Mouse (Mus musculus) kidney, embryonic 14.5 days (tissue): ENCODE measurements around the gene Kif27. TPM values are rescaled to one million over a fixed set of nuclear protein-coding genes. Genes with fewer than 3 reads are reported as not detected.
"Not testable (repeated sequence)": the region's sequence is repeated elsewhere in the genome, so short reads cannot be mapped to it uniquely, and the experiment has no call there.

ENCODE experiments used
- ATAC-seq: fragments of 200-750 bp; cut with Nextera tagmentation; 2 replicates; pipeline ENCODE4 v1.8.0; 2017; ENCODE audit warnings: moderate number of reproducible peaks, mild to moderate bottlenecking, moderate TSS enrichment, moderate library complexity; ENCODE audit not compliant: low FRiP score, low TSS enrichment
- H3K27ac ChIP-seq: fragments of 300-500 bp; sonication (generic); 2 replicates; pipeline ENCODE4 v1.5.1; 2014; ENCODE audit warnings: low read depth, mild to moderate bottlenecking, low read length, moderate library complexity, mixed read lengths
- H3K27me3 ChIP-seq: fragments of 300-500 bp; sonication (generic); 2 replicates; pipeline ENCODE4 v1.6.1; 2014; ENCODE audit warnings: mild to moderate bottlenecking, low read length; ENCODE audit not compliant: control insufficient read depth, insufficient read depth
- H3K36me3 ChIP-seq: fragments of 300-500 bp; sonication (generic); 2 replicates; pipeline ENCODE4 v1.6.1; 2014; ENCODE audit warnings: low read length, mixed read lengths; ENCODE audit not compliant: control insufficient read depth, insufficient read depth
- H3K4me1 ChIP-seq: fragments of 300-500 bp; sonication (generic); 2 replicates; pipeline ENCODE4 v1.6.1; 2014; ENCODE audit warnings: low read length, mixed read lengths; ENCODE audit not compliant: control insufficient read depth, insufficient read depth
- H3K4me2 ChIP-seq: fragments of 300-500 bp; sonication (generic); replicated peaks from 2 replicates; pipeline ENCODE4 v1.6.1; 2014; ENCODE audit warnings: low read depth, mild to moderate bottlenecking, low read length
- H3K4me3 ChIP-seq: fragments of 300-500 bp; sonication (generic); 2 replicates; pipeline ENCODE4 v1.5.1; 2014; ENCODE audit warnings: mild to moderate bottlenecking, low read length
- H3K9ac ChIP-seq: fragments of 300-500 bp; sonication (generic); 2 replicates; pipeline ENCODE4 v1.6.1; 2014; ENCODE audit warnings: low read depth, mild to moderate bottlenecking, low read length, moderate library complexity
- H3K9me3 ChIP-seq: fragments of 300-500 bp; sonication (generic); 2 replicates; pipeline ENCODE4 v1.6.1; 2016; ENCODE audit warnings: low read length; ENCODE audit not compliant: control insufficient read depth
- WGBS: fragments of 180-500 bp; shearing (Covaris S2); extraction: QIAGEN DNeasy Blood & Tissue Kit; methylation state at CpG from one replicate; pipeline ENCODE4 v1.1.7; 2014; 5-methylcytosine and 5-hydroxymethylcytosine counted together
- polyA plus RNA-seq: library from polyadenylated mRNA; unstranded; fragments of >200 nt; fragmentation: Nextera tagmentation; extraction: Ambion mirVana; gene quantifications from 2 replicates; pipeline ENCODE4 v1.2.1, GENCODE M21; 2014

The Kif27 gene
- 0.80 and 1.2 TPM in 2 replicates for polyA plus RNA-seq

DNA sequence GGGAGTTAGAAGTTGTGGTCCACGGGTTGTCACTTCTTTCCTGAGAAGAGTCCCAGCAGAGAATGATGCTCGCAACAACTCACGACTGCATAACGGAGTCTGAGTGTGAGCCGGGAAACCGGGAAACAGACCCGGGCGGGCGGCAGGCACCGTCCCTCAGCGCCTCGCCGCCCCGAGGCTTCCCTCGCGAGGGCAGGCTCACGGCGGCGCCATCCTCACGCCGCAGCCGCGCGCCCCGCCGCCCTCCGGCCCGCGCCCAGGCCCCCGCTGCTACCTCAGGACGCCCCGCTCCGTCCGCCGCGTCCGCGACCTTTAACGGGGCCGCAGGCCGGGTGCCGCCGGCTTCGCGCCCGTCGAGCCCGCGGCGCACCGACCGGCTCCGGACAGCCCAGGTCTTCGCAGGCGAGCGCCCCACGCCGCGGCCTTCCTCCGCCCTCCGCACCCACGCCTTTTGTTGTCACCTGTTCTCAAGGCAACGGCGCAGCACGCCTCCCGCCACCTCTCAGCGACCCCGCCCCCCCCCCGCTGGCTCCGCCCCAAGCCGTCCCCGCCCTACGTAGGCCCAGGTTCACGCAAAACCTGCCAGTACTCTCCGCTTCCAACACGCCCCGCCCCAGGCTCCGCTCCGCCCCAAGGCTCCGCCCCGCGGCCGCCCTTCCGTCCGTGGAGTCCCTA is at the start of gene Kif27:
TSS of gene Kif27 (minus strand) at position 494 of the 675 bp plus-strand sequence.
- no peaks in the 10 kb centered on the region for H3K9me3 ChIP-seq

DNA sequence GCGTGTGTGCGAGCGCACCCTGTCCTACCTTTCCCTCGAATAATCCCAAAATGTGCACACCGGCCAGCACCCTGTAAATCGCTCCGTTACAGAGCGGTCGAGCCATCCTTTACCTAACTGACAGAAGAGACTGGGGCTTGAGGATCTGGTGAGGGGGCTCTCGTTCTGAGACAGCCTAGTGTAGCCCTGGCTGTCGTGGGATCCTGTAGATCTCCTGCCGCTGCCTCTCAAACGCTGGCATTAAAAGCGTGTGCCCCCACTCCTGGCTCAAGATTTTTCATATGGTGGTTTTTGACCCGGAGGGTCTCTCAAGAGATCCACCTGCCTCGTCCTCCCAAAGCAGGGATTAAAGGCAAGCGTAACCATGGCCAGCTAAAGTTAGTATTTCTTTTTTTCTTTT is 44.3 kb upstream of the Kif27 start, which contains the start of gene Hnrnpk:
TSS of gene Hnrnpk (minus strand) at position 101 of the 400 bp plus-strand sequence.
- 10% methylated on average over 17 of the region's 17 CpGs for WGBS
- H3K4me2 ChIP-seq = peak within 1 kb of the TSS; percentile 56
- not testable (repeated sequence) for H3K27me3 ChIP-seq, H3K36me3 ChIP-seq, ATAC-seq, H3K4me1 ChIP-seq, H3K9me3 ChIP-seq
- peak within 1 kb of the TSS; percentile 100 for H3K9ac ChIP-seq
- H3K27ac ChIP-seq = peak within 1 kb of the TSS; percentile 99
- peak within 1 kb of the TSS; percentile 99 for H3K4me3 ChIP-seq

More for the DNA sequence above, at the start of gene Kif27:
- H3K4me3 ChIP-seq = peak within 1 kb of the TSS; percentile 62
- WGBS = 1% methylated on average over 62 of the region's 85 CpGs
- H3K4me1 ChIP-seq = no peaks in the 10 kb centered on the region
- peak within 1 kb of the TSS; percentile 97 for H3K4me2 ChIP-seq
- no peaks in the 10 kb centered on the region for H3K36me3 ChIP-seq
- no peak within 1 kb of the TSS for H3K27ac ChIP-seq
- peak; percentile 99 for ATAC-seq
- no peaks in the 10 kb centered on the region for H3K27me3 ChIP-seq
- H3K9ac ChIP-seq = peak within 1 kb of the TSS; percentile 67

DNA sequence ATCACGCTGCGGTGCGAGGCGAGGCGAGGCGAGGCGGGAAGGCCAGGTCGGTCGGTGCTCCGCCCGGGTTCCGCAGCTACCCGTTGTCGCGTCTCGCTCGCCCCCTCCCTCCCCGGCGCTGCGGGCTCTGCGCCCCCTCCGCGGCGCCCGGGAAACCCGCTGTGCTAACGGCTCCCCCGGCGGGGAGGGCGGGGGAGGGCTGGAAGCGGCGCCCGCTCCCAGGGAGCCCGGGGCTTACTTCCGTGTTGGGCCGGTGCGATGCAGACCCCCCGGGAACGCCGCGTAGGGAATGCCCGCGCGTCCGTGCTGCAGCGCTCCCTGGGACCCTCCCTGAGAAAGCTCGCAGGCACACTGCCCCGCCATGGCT is 43.8 kb upstream of the Kif27 start:
- 0% methylated on average over 23 of the region's 48 CpGs for WGBS
- peak overlapping the region; percentile 99 for H3K4me3 ChIP-seq
- H3K9ac ChIP-seq = peak overlapping the region; percentile 100
- peaks cover 14% of the 10 kb centered on the region for H3K36me3 ChIP-seq
- H3K9me3 ChIP-seq = no peaks in the 10 kb centered on the region
- peak overlapping the region; percentile 56 for H3K4me2 ChIP-seq
- ATAC-seq = no peak; the same call in 1 of the 2 replicates
- H3K4me1 ChIP-seq = peaks cover 2% of the 10 kb centered on the region; the same call in 1 of the 2 replicates
- peak overlapping the region; percentile 99 for H3K27ac ChIP-seq
- no peaks in the 10 kb centered on the region for H3K27me3 ChIP-seq

DNA sequence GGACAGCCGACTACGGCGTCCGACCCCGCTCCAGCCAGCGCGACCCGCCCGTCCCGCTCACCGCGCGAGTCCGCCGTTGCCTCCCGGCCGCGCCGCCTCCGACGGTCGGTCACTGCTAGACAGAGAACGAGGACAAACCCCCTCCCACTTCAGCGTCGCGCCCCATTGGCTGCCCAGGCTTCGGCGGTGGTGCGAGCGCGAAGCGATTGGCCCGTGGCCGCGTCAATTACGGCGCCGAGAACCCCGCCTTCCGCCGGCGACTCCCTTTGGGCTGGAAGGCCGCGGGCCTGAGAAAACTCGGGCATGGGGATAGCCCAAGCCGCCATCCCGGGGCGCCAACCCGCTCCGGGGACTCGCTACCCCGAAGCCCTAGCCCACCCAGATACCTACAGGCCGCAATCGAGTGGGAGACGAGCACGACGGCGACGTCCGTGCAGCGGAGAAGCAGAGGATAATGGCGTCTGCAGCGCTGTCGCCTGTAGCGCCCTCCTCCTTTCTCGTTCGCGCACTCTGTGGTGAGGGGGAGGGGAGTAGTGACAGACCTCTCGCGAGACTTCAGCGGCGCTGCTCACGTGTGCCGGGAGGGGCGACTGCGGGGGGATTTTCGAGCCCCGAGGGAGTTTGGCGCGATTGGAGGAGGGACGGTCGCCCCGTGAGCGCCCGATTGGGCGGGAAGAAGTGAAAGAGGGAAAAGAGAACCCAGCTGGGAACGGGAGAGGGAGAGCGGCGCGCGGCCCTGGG is 43.3 kb upstream of the Kif27 start, which contains the start of gene Rmi1:
TSS of gene Rmi1 (plus strand) at position 246 of the 741 bp plus-strand sequence.
- H3K9me3 ChIP-seq = no peaks in the 10 kb centered on the region
- ATAC-seq = peak; percentile 94

DNA sequence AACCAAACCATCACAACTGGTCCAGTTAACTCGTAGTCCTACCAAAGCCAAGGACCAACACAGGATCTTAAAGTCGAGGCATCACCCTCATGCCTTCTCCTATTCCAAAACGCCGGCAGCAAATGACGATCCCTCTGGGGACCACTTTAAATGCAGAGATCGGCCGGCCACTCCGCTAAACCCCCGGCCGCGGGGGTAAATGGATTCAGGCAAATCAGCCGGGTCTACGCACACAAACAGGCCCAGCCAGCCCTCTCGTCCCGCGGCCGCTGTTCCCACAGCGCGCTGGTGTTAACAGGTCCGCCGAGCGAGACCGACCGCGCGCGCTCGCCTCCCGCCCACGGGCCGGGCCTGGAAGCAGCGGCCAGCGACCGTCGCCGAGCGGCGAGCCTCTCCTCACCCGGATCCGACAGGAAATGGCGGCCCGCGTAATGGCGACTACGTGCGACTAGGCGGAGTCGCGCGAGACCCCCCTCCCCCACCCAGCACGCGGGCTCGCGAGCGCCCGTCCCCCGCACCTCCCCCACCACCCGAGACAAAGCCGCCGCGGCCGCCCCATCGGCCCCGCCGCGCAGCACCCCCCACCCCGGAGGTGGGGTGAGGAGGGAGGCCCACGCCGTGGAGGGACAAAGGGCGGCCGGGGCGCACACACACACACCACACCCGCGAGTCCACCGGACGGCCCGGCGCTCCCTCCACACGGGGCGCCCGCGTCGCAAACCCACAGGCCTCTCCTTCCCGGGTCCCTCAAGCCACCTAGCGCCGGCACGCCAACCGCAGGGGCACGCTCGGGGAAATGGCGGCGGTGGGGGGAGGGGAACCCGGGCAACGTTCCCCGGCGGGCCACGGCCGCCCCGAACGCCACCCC is 42.4 kb upstream of the Kif27 start:
- WGBS = under 1% methylated on average over 70 of the region's 100 CpGs
- H3K9ac ChIP-seq = peak overlapping the region; percentile 100
- peak; percentile 50 for ATAC-seq
- H3K27ac ChIP-seq = peak overlapping the region; percentile 99
- peaks cover 2% of the 10 kb centered on the region; the same call in 1 of the 2 replicates for H3K4me1 ChIP-seq
- H3K27me3 ChIP-seq = no peaks in the 10 kb centered on the region
- H3K9me3 ChIP-seq = no peaks in the 10 kb centered on the region
- peak overlapping the region; percentile 99 for H3K4me3 ChIP-seq
- peaks cover 28% of the 10 kb centered on the region for H3K36me3 ChIP-seq
- H3K4me2 ChIP-seq = peak overlapping the region; percentile 73

More for the DNA sequence above, 43.3 kb upstream of the Kif27 start, which contains the start of gene Rmi1:
- Histone ChIP-seq H3K36me3 (peaks cover 20% of the 10 kb centered on the region), H3K4me2 (peak within 1 kb of the TSS; percentile 73), H3K4me3 (peak within 1 kb of the TSS; percentile 99), H3K27ac (peak within 1 kb of the TSS; percentile 99), H3K4me1 (peaks cover 2% of the 10 kb centered on the region; the same call in 1 of the 2 replicates), H3K9ac (peak within 1 kb of the TSS; percentile 100), H3K27me3 (no peaks in the 10 kb centered on the region)
- WGBS = under 1% methylated on average over 82 of the region's 91 CpGs

DNA sequence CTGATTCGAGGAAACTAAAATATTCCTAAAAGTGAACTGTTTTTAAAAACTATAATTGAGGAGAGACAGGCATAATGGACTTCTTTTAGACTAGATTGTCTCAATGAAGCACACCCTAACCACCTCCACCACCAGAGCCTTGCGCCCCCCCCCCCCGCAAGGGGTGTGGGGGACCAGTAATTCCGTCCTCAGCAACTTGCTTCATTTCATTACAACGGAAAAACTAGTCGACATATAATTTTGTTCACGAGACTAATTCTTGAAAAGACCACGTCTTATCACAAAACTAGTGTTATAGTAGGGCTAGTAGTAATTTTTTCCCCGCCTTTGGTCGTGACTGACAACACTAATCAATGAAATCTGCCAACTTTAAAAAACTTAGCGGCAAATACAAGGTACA is 41.7 kb upstream of the Kif27 start:
- Histone ChIP-seq H3K4me1 (peaks cover 2% of the 10 kb centered on the region; the same call in 1 of the 2 replicates), H3K36me3 (peaks cover 36% of the 10 kb centered on the region), H3K27ac (no peak overlapping the region), H3K4me3 (peak overlapping the region; percentile 99), H3K4me2 (peak overlapping the region; percentile 73), H3K27me3 (no peaks in the 10 kb centered on the region), H3K9ac (peak overlapping the region; percentile 100), H3K9me3 (no peaks in the 10 kb centered on the region)
- no peak for ATAC-seq
- WGBS = under 1% methylated on average over 11 of the region's 11 CpGs

DNA sequence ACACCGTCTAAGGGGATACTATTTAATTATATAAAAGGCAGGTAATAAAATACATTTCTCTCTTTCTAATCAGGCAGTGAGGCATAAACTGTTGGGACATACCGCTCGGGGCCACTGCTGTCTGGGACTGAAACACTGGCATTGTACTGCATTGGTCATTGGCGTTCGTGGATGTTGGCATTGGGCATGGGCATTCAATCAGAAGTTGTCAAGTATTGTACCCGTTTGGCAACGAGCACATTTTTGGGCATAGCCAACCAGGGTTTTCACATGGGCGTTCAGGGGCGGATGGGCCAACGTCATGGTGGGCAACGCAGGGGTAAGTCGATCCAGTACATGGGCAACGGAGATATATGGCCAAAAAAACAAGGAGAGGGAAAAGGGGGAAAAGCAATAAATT is 38.7 kb upstream of the Kif27 start:
- Histone ChIP-seq H3K27ac (no peak overlapping the region), H3K36me3 (peaks cover 64% of the 10 kb centered on the region), H3K4me1 (no peaks in the 10 kb centered on the region; the same call in 1 of the 2 replicates), H3K4me3 (no peak overlapping the region), H3K9ac (no peak overlapping the region), H3K4me2 (no peak overlapping the region), H3K9me3 (no peaks in the 10 kb centered on the region), H3K27me3 (no peaks in the 10 kb centered on the region)
- WGBS = 84% methylated on average over 13 of the region's 13 CpGs
- no peak for ATAC-seq

DNA sequence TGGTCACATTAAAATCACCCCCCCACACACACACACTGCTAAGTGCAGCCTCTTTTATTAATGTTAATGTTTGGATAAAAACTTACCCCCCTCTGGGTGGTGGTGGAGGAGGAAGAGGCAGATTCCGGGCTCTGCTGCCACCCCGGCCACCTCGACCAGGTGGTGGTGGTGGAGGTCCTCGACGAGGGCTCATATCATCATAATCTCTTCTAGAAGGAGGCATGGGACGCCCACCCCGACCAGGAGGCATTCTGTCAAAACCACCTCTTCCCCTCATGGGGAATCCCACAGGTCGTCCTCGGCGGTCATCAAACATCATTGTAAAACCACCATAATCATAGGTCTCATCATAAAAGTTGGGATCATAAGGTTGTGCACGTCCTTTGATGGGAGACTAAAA is 35.5 kb upstream of the Kif27 start:
- H3K4me1 ChIP-seq, H3K27ac ChIP-seq, H3K9me3 ChIP-seq, H3K4me2 ChIP-seq, H3K9ac ChIP-seq, H3K4me3 ChIP-seq, H3K27me3 ChIP-seq: not testable (repeated sequence)
- ATAC-seq = 0 out of 2 replicates have a peak, but pooled peaks have one; percentile 25
- H3K36me3 ChIP-seq = peaks cover 81% of the 10 kb centered on the region
- WGBS = 85% methylated on average over 11 of the region's 11 CpGs
